Mouse (Mus musculus): Measurements from ENCODE around the gene Cxcl13.

GRCm38 (mm10) chr5:95970845-95971244 lies 14.1 kb downstream of the Cxcl13 start:
- TF ChIP-seq CTCF (IDR thresholded peaks at IDR 0.05) (peak; percentile 73), EP300 (IDR thresholded peaks at IDR 0.05) (no peak)
